In genomic region chr14:17847211-17847610, GRCm38 (mm10) we compare ENCODE assay signal across 13 mouse cellular contexts.
DNase-seq lines count a peak whose midpoint lies in the region; ATAC-seq and TF ChIP-seq lines count a peak whose summit lies in the region.
"Had no signal": no experiment of that assay in that cellular context is flagged by ENCODE, and none has a peak within 500 bp of the region (broad histone marks: within the 10 kb centered on the region; RNA-seq: fewer than 3 reads in every experiment).

No protein-coding gene starts in this region.

- H3K36me3 ChIP-seq in liver, embryonic 14.5 days (replicated peaks; ENCODE audit: control insufficient read depth, insufficient read depth, low read depth): no peaks in the 10 kb centered on the region
- H3K36me3 ChIP-seq: G1E; hindbrain, embryonic 15.5 days had no signal

- TF ChIP-seq CTCF in liver, embryonic 14.5 days (IDR thresholded peaks at IDR 0.05; ENCODE audit: low read depth): 0 out of 2 replicates have a peak, but pooled peaks have one; percentile 9

- no peaks in the 10 kb centered on the region for H3K27me3 ChIP-seq in liver, embryonic 14.5 days (ENCODE audit: control insufficient read depth, insufficient read depth, low read length)
- H3K27me3 ChIP-seq: hindbrain, embryonic 15.5 days had no signal

- peaks cover 0 to 5% of the 10 kb centered on the region in 2 experiments; a peak in 1 of 4 replicates for H3K4me1 ChIP-seq in liver, embryonic 14.5 days (replicated peaks; ENCODE audit: control insufficient read depth in 2 of 2, insufficient read depth in 2 of 2, low read length in 1 of 2)
- H3K4me1 ChIP-seq: hindbrain, embryonic 15.5 days had no signal

- 52% methylated on average over 8 of the region's 8 CpGs for WGBS in liver, embryonic 14.5 days (ENCODE audit: insufficient replicate concordance)

- no peak overlapping the region for H3K27ac ChIP-seq in liver, embryonic 14.5 days
- H3K27ac ChIP-seq: hindbrain, embryonic 15.5 days had no signal

- no peak overlapping the region for H3K4me3 ChIP-seq in liver, embryonic 14.5 days (ENCODE audit: insufficient read depth in 1 of 2, low read depth in 2 of 2, low read length in 2 of 2)
- H3K4me3 ChIP-seq: hindbrain, embryonic 15.5 days had no signal

- TF ChIP-seq EP300 in liver, embryonic 14.5 days (IDR thresholded peaks at IDR 0.05; ENCODE audit: low read depth): no peak

- ATAC-seq in liver, embryonic 14.5 days (ENCODE audit: insufficient read depth): no peak
- ATAC-seq: forebrain, postnatal 0 days had no signal

- H3K9me3 ChIP-seq in liver, embryonic 14.5 days (ENCODE audit: control insufficient read depth, low read length): no peaks in the 10 kb centered on the region
- H3K9me3 ChIP-seq: G1E; hindbrain, embryonic 15.5 days had no signal

- no peak overlapping the region for H3K4me2 ChIP-seq in liver, embryonic 14.5 days (ENCODE audit: low read depth)
- H3K4me2 ChIP-seq: hindbrain, embryonic 15.5 days had no signal

- peak; percentile 79 for DNase-seq in heart, adult 11 months
- DNase-seq in heart, postnatal 4 days: no peak
- DNase-seq in ovary, postnatal 36 days (ENCODE audit: low spot score): peak; percentile 19
- DNase-seq in ovary, adult 18-20 months (ENCODE audit: low spot score): no peak
- no peak for DNase-seq in liver, embryonic 14.5 days (ENCODE audit: low read depth in 3 of 3, low spot score in 3 of 3)
- DNase-seq in natural killer cell, adult 2 months (ENCODE audit: low spot score in 2 of 2): no peak
- no peak for DNase-seq in heart, adult 9 months (ENCODE audit: low spot score in 2 of 2)
- no peak for DNase-seq in frontal cortex, postnatal 10 days (ENCODE audit: low spot score in 2 of 2)
- DNase-seq: cerebellum, adult 11-12 months; forebrain, postnatal 0 days; thymus, adult 18-20 months had no signal

- H3K9ac ChIP-seq in liver, embryonic 14.5 days (replicated peaks): no peak overlapping the region
- H3K9ac ChIP-seq: forebrain, postnatal 0 days; hindbrain, embryonic 15.5 days had no signal

Comparison
In these comparisons a context has a peak if more than half of its experiments do, and no peak if none do; other contexts are left out.
1. DNase-seq: peak in heart, adult 11 months (single experiment) and ovary, postnatal 36 days (single experiment); none in heart, postnatal 4 days (single experiment), ovary, adult 18-20 months (single experiment), liver, embryonic 14.5 days (0 of 3), natural killer cell, adult 2 months (0 of 2), heart, adult 9 months (0 of 2) and frontal cortex, postnatal 10 days (0 of 2).